Mouse (Mus musculus): ENCODE results near the gene Lemd1. TPM values are rescaled to one million over a fixed set of nuclear protein-coding genes. Genes with fewer than 3 reads are reported as not detected.
A peak's percentile ranks its signal among the peaks of the same experiment; 100 is the strongest.

Lemd1 gene
- polyA plus RNA-seq, 1 experiment from 2014 or later: 0.37 TPM

GRCm38 (mm10) chr1:132292318-132293129, 101.3 kb downstream of the Lemd1 start:
- Histone ChIP-seq H3K9ac (ENCODE audit: low read depth, low read length) (no peak overlapping the region), H3K27me3 (ENCODE audit: control insufficient read depth, insufficient read depth, low read length) (no peaks in the 10 kb centered on the region), H3K27ac (ENCODE audit: low read depth, low read length) (peak overlapping the region; percentile 72), H3K4me1 (ENCODE audit: control insufficient read depth, insufficient read depth, low read length) (peaks cover 26% of the 10 kb centered on the region), H3K4me3 (ENCODE audit: low read length) (no peak overlapping the region), H3K9me3 (ENCODE audit: control insufficient read depth, low read length) (no peaks in the 10 kb centered on the region), H3K36me3 (ENCODE audit: control insufficient read depth, insufficient read depth, low read length) (no peaks in the 10 kb centered on the region), H3K4me2 (replicated peaks; ENCODE audit: low read depth, low read length) (no peak overlapping the region)
- ATAC-seq (ENCODE audit: low FRiP score, low TSS enrichment): peak; percentile 45
- WGBS: 19% methylated on average over 21 of the region's 21 CpGs

GRCm38 (mm10) chr1:132295506-132295905, 104.3 kb downstream of the Lemd1 start:
- Histone ChIP-seq H3K4me2 (replicated peaks; ENCODE audit: low read depth, low read length) (no peak overlapping the region), H3K4me1 (ENCODE audit: control insufficient read depth, insufficient read depth, low read length) (peaks cover 27% of the 10 kb centered on the region), H3K36me3 (ENCODE audit: control insufficient read depth, insufficient read depth, low read length) (no peaks in the 10 kb centered on the region), H3K27ac (ENCODE audit: low read depth, low read length) (no peak overlapping the region), H3K4me3 (ENCODE audit: low read length) (no peak overlapping the region), H3K27me3 (ENCODE audit: control insufficient read depth, insufficient read depth, low read length) (peaks cover 18% of the 10 kb centered on the region), H3K9me3 (ENCODE audit: control insufficient read depth, low read length) (no peaks in the 10 kb centered on the region), H3K9ac (ENCODE audit: low read depth, low read length) (no peak overlapping the region)
- 69% methylated on average over 7 of the region's 7 CpGs for WGBS
- no peak for ATAC-seq (ENCODE audit: low FRiP score, low TSS enrichment)

- Histone ChIP-seq H3K36me3 (ENCODE audit: control insufficient read depth, insufficient read depth, low read length) (no peaks in the 10 kb centered on the region), H3K27me3 (ENCODE audit: control insufficient read depth, insufficient read depth, low read length) (peaks cover 18% of the 10 kb centered on the region), H3K4me1 (ENCODE audit: control insufficient read depth, insufficient read depth, low read length) (peaks cover 26% of the 10 kb centered on the region), H3K27ac (ENCODE audit: low read depth, low read length) (no peak overlapping the region), H3K9me3 (ENCODE audit: control insufficient read depth, low read length) (no peaks in the 10 kb centered on the region), H3K4me3 (ENCODE audit: low read length) (no peak overlapping the region), H3K9ac (ENCODE audit: low read depth, low read length) (no peak overlapping the region), H3K4me2 (replicated peaks; ENCODE audit: low read depth, low read length) (no peak overlapping the region)
- ATAC-seq (ENCODE audit: low FRiP score, low TSS enrichment): no peak
- 84% methylated on average over 3 of the region's 3 CpGs for WGBS
Measured at GRCm38 (mm10) chr1:132296051-132296450, 104.8 kb downstream of the Lemd1 start.

- 1% methylated on average over 28 of the region's 28 CpGs for WGBS
- peak; percentile 51 for ATAC-seq (ENCODE audit: low FRiP score, low TSS enrichment)
- H3K4me1 ChIP-seq (ENCODE audit: control insufficient read depth, insufficient read depth, low read length): peaks cover 4% of the 10 kb centered on the region; the same call in 1 of the 2 replicates
- peak within 1 kb of the TSS; percentile 99 for H3K4me2 ChIP-seq (replicated peaks; ENCODE audit: low read depth, low read length)
- H3K9me3 ChIP-seq (ENCODE audit: control insufficient read depth, low read length): no peaks in the 10 kb centered on the region
- peak within 1 kb of the TSS; percentile 60 for H3K9ac ChIP-seq (ENCODE audit: low read depth, low read length)
- peaks cover 21% of the 10 kb centered on the region for H3K27me3 ChIP-seq (ENCODE audit: control insufficient read depth, insufficient read depth, low read length)
- H3K27ac ChIP-seq (ENCODE audit: low read depth, low read length): no peak within 1 kb of the TSS
- peak within 1 kb of the TSS; percentile 58 for H3K4me3 ChIP-seq (ENCODE audit: low read length)
- H3K36me3 ChIP-seq (ENCODE audit: control insufficient read depth, insufficient read depth, low read length): no peaks in the 10 kb centered on the region
Measured at GRCm38 (mm10) chr1:132298425-132298800, 107.2 kb downstream of the Lemd1 start, which contains the start of gene Klhdc8a. Gene Klhdc8a (plus strand): TSS chr1:132298626.

GRCm38 (mm10) chr1:132298801-132299464, 107.7 kb downstream of the Lemd1 start:
- H3K9ac ChIP-seq (ENCODE audit: low read depth, low read length): peak overlapping the region; percentile 60
- H3K4me2 ChIP-seq (replicated peaks; ENCODE audit: low read depth, low read length): peak overlapping the region; percentile 99
- peak; percentile 65 for ATAC-seq (ENCODE audit: low FRiP score, low TSS enrichment)
- H3K4me1 ChIP-seq (ENCODE audit: control insufficient read depth, insufficient read depth, low read length): peaks cover 4% of the 10 kb centered on the region; the same call in 1 of the 2 replicates
- H3K27ac ChIP-seq (ENCODE audit: low read depth, low read length): no peak overlapping the region
- peaks cover 21% of the 10 kb centered on the region for H3K27me3 ChIP-seq (ENCODE audit: control insufficient read depth, insufficient read depth, low read length)
- H3K9me3 ChIP-seq (ENCODE audit: control insufficient read depth, low read length): no peaks in the 10 kb centered on the region
- WGBS: 2% methylated on average over 61 of the region's 71 CpGs
- H3K36me3 ChIP-seq (ENCODE audit: control insufficient read depth, insufficient read depth, low read length): no peaks in the 10 kb centered on the region
- H3K4me3 ChIP-seq (ENCODE audit: low read length): peak overlapping the region; percentile 58

- Histone ChIP-seq H3K4me1 (ENCODE audit: control insufficient read depth, insufficient read depth, low read length) (peaks cover 4% of the 10 kb centered on the region; the same call in 1 of the 2 replicates), H3K27ac (ENCODE audit: low read depth, low read length) (no peak overlapping the region), H3K36me3 (ENCODE audit: control insufficient read depth, insufficient read depth, low read length) (no peaks in the 10 kb centered on the region), H3K9me3 (ENCODE audit: control insufficient read depth, low read length) (no peaks in the 10 kb centered on the region), H3K4me3 (ENCODE audit: low read length) (no peak overlapping the region), H3K4me2 (replicated peaks; ENCODE audit: low read depth, low read length) (no peak overlapping the region), H3K27me3 (ENCODE audit: control insufficient read depth, insufficient read depth, low read length) (peaks cover 21% of the 10 kb centered on the region), H3K9ac (ENCODE audit: low read depth, low read length) (no peak overlapping the region)
- WGBS: 71% methylated on average over 5 of the region's 5 CpGs
- no peak for ATAC-seq (ENCODE audit: low FRiP score, low TSS enrichment)
Measured at GRCm38 (mm10) chr1:132299744-132300143, 108.5 kb downstream of the Lemd1 start.

GRCm38 (mm10) chr1:132301242-132301641, 110.0 kb downstream of the Lemd1 start:
- Histone ChIP-seq H3K36me3 (ENCODE audit: control insufficient read depth, insufficient read depth, low read length) (no peaks in the 10 kb centered on the region), H3K4me3 (ENCODE audit: low read length) (no peak overlapping the region), H3K9ac (ENCODE audit: low read depth, low read length) (no peak overlapping the region), H3K4me1 (ENCODE audit: control insufficient read depth, insufficient read depth, low read length) (peaks cover 4% of the 10 kb centered on the region; the same call in 1 of the 2 replicates), H3K4me2 (replicated peaks; ENCODE audit: low read depth, low read length) (no peak overlapping the region), H3K27me3 (ENCODE audit: control insufficient read depth, insufficient read depth, low read length) (peaks cover 21% of the 10 kb centered on the region), H3K9me3 (ENCODE audit: control insufficient read depth, low read length) (no peaks in the 10 kb centered on the region), H3K27ac (ENCODE audit: low read depth, low read length) (no peak overlapping the region)
- 85% methylated on average over 5 of the region's 5 CpGs for WGBS
- no peak for ATAC-seq (ENCODE audit: low FRiP score, low TSS enrichment)

GRCm38 (mm10) chr1:132302341-132302866, 111.2 kb downstream of the Lemd1 start:
- H3K9me3 ChIP-seq (ENCODE audit: control insufficient read depth, low read length): no peaks in the 10 kb centered on the region
- no peaks in the 10 kb centered on the region for H3K36me3 ChIP-seq (ENCODE audit: control insufficient read depth, insufficient read depth, low read length)
- peaks cover 21% of the 10 kb centered on the region for H3K27me3 ChIP-seq (ENCODE audit: control insufficient read depth, insufficient read depth, low read length)
- no peak overlapping the region for H3K9ac ChIP-seq (ENCODE audit: low read depth, low read length)
- H3K27ac ChIP-seq (ENCODE audit: low read depth, low read length): no peak overlapping the region
- ATAC-seq (ENCODE audit: low FRiP score, low TSS enrichment): no peak
- H3K4me3 ChIP-seq (ENCODE audit: low read length): no peak overlapping the region
- 82% methylated on average over 9 of the region's 9 CpGs for WGBS
- H3K4me2 ChIP-seq (replicated peaks; ENCODE audit: low read depth, low read length): no peak overlapping the region
- peaks cover 4% of the 10 kb centered on the region; the same call in 1 of the 2 replicates for H3K4me1 ChIP-seq (ENCODE audit: control insufficient read depth, insufficient read depth, low read length)
